In the genomic region with DNA sequence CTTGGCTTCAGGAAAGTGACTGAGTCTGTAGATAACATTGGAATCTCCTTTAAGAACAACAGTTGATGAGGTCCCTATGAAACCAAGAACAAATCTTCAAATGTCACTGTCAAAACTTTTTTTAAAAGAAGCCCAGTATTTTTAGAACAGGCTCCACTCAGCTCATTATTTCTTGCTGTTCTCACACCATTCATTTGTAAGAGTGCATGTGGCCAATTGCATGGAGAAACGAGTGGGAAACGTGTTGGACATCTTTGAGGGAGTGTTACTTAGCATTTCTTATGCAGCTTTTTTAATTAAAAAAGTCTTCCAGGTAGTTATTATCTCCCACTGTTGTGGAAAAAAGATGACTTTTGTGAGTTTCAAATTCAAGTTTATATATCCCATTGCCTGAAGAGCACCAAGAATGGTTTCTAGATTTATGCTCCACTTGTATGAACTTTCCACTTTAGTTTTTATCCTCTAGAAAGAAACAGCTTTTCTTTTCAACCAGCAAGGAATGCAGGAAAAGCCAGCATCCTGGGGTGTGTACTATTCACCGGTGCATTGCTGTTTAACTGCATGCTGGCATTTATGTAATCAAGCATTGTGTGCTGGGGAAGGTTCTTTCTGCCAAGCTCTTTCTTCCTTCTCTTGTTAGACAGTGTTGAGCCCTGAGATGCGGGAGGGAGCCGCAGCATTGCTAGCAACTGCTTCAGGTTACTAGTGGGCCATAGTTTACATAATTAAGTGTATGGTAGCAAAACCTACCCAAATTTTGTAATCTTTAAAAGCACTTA, we compare ENCODE assay signal across 25 mouse cellular contexts.
"Had no signal": no experiment of that assay in that cellular context is flagged by ENCODE, and none has a peak within 500 bp of the region (broad histone marks: within the 10 kb centered on the region; RNA-seq: fewer than 3 reads in every experiment).

No protein-coding gene starts in this region.

- H3K27ac ChIP-seq: kidney, postnatal 0 days; layer of hippocampus, adult 2 months; limb, embryonic 10.5 days; limb, embryonic 13.5 days; liver, embryonic 12.5 days; liver, embryonic 15.5 days; lung, embryonic 15.5 days; midbrain, embryonic 10.5 days; midbrain, embryonic 13.5 days; neural tube, embryonic 13.5 days; stomach, embryonic 15.5 days had no signal

- DNase-seq: kidney, postnatal 25 days; layer of hippocampus, adult 9-11 months; layer of hippocampus, postnatal 36 days; liver; lung, adult 18-20 months; lung, postnatal 10 days; lung, postnatal 36 days; retina, postnatal 1 day; right cerebral cortex, postnatal 25 days; spleen, adult 18-20 months; thymus, adult 18-20 months; thymus, postnatal 36 days had no signal

- H3K4me3 ChIP-seq: layer of hippocampus, adult 2 months; limb, embryonic 10.5 days; limb, embryonic 13.5 days; liver, embryonic 12.5 days; liver, embryonic 15.5 days; lung, embryonic 15.5 days; megakaryocyte, embryonic 14.5 days; midbrain, embryonic 10.5 days; midbrain, embryonic 13.5 days; myocyte; neural tube, embryonic 13.5 days; stomach, embryonic 15.5 days had no signal
